Mouse (Mus musculus): ENCODE data around the gene Rnf149.

The Rnf149 gene

GRCm38 (mm10) chr1:39526371-39527167 lies 50.6 kb downstream of the Rnf149 start:
- DNase-seq: no peak

- DNase-seq: no peak
Measured at GRCm38 (mm10) chr1:39525763-39526162, 51.4 kb downstream of the Rnf149 start.

GRCm38 (mm10) chr1:39522519-39522918 lies 54.7 kb downstream of the Rnf149 start:
- peak; percentile 21 to 57 for DNase-seq

- no peak for DNase-seq
Measured at GRCm38 (mm10) chr1:39521326-39521725, 55.9 kb downstream of the Rnf149 start.

GRCm38 (mm10) chr1:39515303-39515991 lies 61.8 kb downstream of the Rnf149 start:
- peak; percentile 69 to 73 for DNase-seq

- DNase-seq: no peak
Measured at GRCm38 (mm10) chr1:39512183-39512582, 65.0 kb downstream of the Rnf149 start.

- DNase-seq: no peak
Measured at GRCm38 (mm10) chr1:39511775-39512174, 65.4 kb downstream of the Rnf149 start.

GRCm38 (mm10) chr1:39505600-39505999 lies 71.6 kb downstream of the Rnf149 start:
- DNase-seq: no peak

- peak in 1 of 2 experiments; percentile 20 for DNase-seq
Measured at GRCm38 (mm10) chr1:39504261-39504660, 72.9 kb downstream of the Rnf149 start.

- DNase-seq: no peak
Measured at GRCm38 (mm10) chr1:39502817-39503633, 74.2 kb downstream of the Rnf149 start.
